Mouse (Mus musculus) olfactory bulb, adult 2 months (tissue): ENCODE data around the gene Eef2.

ENCODE experiments used
- CTCF ChIP-seq: fragments of 200-500 bp; IDR thresholded peaks from 2 replicates; pipeline ENCODE4 v1.5.1; 2012; ENCODE audit warnings: low read depth, mild to moderate bottlenecking, low read length, moderate library complexity; ENCODE audit not compliant: insufficient read depth
- POLR2A ChIP-seq: fragments of 200-500 bp; IDR thresholded peaks from 2 replicates; pipeline ENCODE4 v1.6.1; 2012; ENCODE audit warnings: mild to moderate bottlenecking, low read depth, low read length, moderate library complexity; ENCODE audit not compliant: insufficient read depth

- no peak for TF ChIP-seq CTCF
- no peak for TF ChIP-seq POLR2A
These were observed 53.5 kb downstream of the Eef2 start for GRCm38 (mm10) chr10:81229735-81230437.
